Mouse (Mus musculus) E14TG2a.4 (cell line): ENCODE data around the gene Hist1h2bb.

Experiments used
- CTCF ChIP-seq: conservative IDR thresholded peaks from 2 replicates; pipeline ENCODE4 v1.5.1; 2014; ENCODE audit warnings: low read length
- NANOG ChIP-seq: IDR thresholded peaks from 2 replicates; pipeline ENCODE4 v1.6.1; 2014; ENCODE audit warnings: borderline replicate concordance, low read length, mixed read lengths

DNA sequence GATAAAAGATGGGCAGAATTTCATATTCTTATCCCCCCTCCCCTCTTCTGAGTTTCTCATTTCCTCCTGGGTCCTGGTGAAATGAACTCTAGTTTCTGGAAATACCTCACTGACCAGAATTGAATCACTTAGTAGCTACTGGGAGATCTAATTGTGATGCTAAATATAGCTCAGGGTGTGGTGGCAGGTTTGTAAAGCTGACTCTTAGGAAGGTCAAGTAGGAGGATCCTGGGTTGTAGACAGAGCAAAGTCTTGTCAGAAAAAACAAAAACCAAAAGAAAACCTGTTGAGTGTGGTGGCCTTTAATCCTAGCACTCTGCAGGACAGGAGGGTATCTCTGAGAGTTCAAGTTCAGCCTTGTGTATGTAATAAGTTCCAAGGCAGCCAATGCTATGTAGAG lies 4.5 kb upstream of the Hist1h2bb start:
- no peak for TF ChIP-seq CTCF
- TF ChIP-seq NANOG, result no peak; the same call in 1 of the 2 replicates
